Mouse (Mus musculus): ENCODE measurements around the gene 1700012B07Rik.

The 1700012B07Rik gene

DNA sequence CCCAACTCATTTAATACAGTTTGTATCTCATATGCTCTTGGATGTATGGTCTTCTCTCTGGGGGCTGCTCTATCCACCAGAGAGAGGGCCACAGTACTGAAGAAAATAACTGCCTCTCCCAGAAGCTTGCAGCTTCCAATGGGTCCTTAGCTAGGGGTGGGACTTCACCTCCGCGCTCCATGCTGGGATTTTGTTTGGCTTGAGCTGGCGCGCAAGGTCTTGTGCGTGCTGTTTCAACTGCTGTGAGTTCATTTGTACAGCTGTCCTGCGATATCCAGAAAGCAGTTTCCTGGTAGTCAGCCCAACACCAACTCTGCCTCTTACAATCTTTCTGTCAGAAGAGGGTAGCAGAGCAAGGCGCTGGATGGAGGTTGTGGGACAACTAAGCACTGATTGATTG lies 18.5 kb upstream of the 1700012B07Rik start:
- no peak for DNase-seq (ENCODE audit: low spot score)

DNA sequence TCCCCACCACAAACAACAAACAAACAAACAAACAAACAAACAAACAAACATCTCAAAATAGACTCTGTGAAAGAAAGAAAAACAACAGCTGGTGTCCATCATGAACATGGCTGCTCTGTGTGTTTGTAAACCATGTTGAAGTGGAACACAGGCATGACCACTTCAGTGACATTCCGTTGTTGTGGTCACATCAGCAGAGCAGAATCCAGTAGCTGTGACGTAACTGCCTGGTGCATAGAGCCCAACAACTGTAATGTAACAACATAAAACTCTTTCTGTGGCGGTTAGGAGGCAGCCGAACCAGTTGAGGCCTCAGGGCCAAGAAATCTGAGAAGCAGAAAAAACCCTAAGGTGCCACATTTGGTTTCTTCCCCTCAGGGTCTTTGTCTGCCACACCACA lies 17.8 kb upstream of the 1700012B07Rik start:
- no peak for DNase-seq (ENCODE audit: low spot score)

DNA sequence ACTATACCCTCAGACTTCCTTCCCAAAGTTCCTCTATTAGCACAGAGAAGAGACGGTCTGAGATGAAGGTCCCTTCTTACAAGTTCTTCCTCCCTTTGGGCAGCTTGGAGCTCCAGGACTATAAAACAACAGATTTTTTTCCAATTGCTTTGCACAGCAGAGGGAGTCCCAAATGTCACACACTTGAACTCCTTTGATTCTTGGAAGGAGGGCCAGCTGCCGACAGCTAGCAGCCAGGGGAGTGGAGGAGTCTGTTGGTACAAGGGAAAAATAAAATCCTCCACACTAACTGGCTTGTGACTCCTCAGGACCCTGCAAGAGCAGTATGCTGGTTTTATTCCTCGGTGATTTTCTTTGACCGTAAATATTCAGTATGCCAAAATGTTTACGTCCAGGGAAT lies 16.6 kb upstream of the 1700012B07Rik start:
- DNase-seq (ENCODE audit: low spot score) = no peak

DNA sequence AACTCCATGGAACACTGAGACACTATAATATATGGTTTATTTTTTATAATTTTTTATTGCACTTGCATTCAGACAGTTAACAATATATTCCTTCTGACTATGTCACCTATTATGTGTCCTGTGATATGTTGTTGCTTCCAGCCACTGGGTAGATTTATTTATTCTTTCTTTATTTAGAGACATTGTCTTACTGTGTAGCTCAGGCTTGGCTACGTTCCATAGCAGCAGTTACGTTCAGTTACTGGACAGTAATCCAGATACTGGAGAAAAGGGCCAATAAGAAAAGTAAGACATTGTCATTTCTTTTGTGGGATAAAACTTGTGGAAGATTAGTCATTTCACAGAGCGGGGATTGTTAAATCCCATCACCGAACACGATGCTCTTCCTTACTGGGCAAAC lies 2.5 kb upstream of the 1700012B07Rik start:
- no peak for DNase-seq (ENCODE audit: low spot score)

DNA sequence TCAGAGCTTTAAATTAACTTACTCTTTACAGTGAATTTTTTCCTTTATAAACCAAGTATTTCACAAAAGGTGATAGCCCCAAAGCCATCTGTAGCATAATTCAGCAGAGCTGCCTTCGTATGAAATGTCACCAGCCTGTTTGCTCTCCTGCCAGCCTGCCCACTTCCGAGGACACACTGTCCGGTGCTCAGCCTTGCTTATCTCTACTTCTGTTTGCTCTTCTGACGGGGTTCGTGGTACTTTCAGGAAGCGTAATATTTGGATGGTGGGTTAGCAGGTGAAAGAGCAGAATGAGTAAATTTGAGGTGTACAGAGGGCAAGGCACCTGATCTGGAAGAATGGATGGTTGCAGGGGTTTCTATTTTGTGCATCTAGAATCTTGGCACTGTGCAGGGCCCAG lies 5.6 kb downstream of the 1700012B07Rik start:
- DNase-seq (ENCODE audit: low spot score) = no peak

DNA sequence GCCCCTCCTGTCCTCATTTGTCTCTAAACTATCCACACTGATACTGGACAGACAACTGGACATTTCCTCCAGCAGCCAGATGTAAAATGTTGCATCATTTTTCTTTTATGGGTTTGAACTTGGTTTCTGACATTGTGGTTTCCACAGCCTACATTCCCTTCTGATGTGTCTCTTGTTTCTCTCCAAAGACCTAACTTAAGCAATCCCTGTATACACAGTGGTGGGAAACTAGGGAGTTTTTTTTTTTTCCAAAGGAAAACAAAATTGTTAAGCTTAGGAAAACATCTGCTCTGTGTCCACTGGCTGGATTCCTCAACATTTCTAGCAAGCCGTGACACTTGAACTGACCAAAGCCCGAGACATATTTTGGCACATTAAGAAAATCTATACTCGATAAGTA lies 10.4 kb downstream of the 1700012B07Rik start:
- no peak for DNase-seq (ENCODE audit: low spot score)

GRCm38 (mm10) chr11:109816911-109817310 lies 10.9 kb downstream of the 1700012B07Rik start:
- DNase-seq (ENCODE audit: low spot score) = no peak

DNA sequence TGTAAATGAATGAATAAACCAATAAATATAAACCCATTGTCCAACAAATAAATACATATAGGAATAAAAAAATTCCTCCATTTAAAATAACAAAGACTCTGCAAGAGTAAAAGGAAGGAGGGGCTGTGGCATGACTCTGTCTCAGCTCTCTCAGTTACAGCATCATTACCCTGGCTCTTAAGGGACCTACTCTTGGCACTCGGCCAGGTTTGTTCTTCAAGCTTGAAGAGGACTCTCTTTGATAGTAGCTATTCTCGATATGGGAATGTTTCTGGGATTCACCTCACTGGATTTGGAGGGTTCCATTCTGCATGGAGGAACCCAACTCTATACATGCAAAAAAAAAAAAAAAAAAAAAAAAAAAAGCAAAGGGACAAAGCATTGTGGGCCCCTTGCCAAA lies 16.1 kb downstream of the 1700012B07Rik start:
- DNase-seq (ENCODE audit: low spot score) = no peak

GRCm38 (mm10) chr11:109809175-109809855 lies 18.5 kb downstream of the 1700012B07Rik start:
- DNase-seq (ENCODE audit: low spot score) = no peak

- DNase-seq (ENCODE audit: low spot score) = no peak
Measured at GRCm38 (mm10) chr11:109801515-109801914, 26.3 kb downstream of the 1700012B07Rik start.

DNA sequence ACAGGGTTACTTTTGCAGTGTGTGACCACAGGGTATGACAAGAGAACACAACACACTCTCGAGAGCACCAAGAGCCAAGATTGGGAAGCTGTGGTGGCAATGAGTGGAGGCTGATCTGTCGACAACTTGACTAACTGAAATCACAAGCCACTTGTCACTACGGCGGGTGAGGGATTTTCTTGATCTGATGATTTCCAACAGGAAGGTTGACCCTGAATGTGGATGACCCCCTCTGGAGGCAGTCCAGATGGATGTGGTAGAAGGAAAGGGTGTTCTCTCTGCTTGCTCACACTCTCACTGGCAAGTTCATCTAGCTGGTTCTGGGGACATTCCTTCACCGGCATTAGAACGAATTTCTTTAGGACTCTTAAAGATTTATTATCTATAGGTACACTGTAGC lies 30.3 kb downstream of the 1700012B07Rik start:
- no peak for DNase-seq (ENCODE audit: low spot score)

GRCm38 (mm10) chr11:109795536-109795935 lies 32.3 kb downstream of the 1700012B07Rik start:
- no peak for DNase-seq (ENCODE audit: low spot score)

- no peak for DNase-seq (ENCODE audit: low spot score)
Measured at GRCm38 (mm10) chr11:109793578-109793977, 34.3 kb downstream of the 1700012B07Rik start.

GRCm38 (mm10) chr11:109792401-109792997 lies 35.3 kb downstream of the 1700012B07Rik start:
- no peak for DNase-seq (ENCODE audit: low spot score)

- no peak for DNase-seq (ENCODE audit: low spot score)
Measured at GRCm38 (mm10) chr11:109791965-109792364, 35.9 kb downstream of the 1700012B07Rik start.

- no peak for DNase-seq (ENCODE audit: low spot score)
Measured at GRCm38 (mm10) chr11:109790221-109790620, 37.6 kb downstream of the 1700012B07Rik start.

- DNase-seq (ENCODE audit: low spot score) = no peak
Measured at GRCm38 (mm10) chr11:109785392-109785791, 42.5 kb downstream of the 1700012B07Rik start.

- no peak for DNase-seq (ENCODE audit: low spot score)
Measured at GRCm38 (mm10) chr11:109771381-109771780, 56.5 kb downstream of the 1700012B07Rik start.

DNA sequence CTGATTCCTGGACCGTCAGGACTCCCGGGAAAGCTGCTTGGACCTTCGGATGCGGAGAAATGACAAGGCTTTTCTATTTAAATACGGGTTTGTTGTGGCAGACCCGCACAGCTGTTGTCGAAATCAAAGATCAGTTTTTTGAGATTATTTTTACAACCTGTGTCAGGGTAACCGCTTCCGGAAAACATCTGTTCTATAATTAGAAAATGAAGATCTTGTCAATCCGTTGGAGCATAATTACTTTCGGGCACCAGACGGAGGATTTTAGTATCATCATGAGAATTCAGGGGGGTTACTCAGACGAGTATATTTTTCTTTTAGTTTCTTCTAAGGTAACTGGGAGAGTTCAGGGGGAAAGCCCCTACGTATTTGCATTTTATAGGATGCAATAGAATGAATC lies 57.7 kb downstream of the 1700012B07Rik start:
- DNase-seq (ENCODE audit: low spot score) = no peak

- no peak for DNase-seq (ENCODE audit: low spot score)
Measured at GRCm38 (mm10) chr11:109769091-109769490, 58.8 kb downstream of the 1700012B07Rik start.

DNA sequence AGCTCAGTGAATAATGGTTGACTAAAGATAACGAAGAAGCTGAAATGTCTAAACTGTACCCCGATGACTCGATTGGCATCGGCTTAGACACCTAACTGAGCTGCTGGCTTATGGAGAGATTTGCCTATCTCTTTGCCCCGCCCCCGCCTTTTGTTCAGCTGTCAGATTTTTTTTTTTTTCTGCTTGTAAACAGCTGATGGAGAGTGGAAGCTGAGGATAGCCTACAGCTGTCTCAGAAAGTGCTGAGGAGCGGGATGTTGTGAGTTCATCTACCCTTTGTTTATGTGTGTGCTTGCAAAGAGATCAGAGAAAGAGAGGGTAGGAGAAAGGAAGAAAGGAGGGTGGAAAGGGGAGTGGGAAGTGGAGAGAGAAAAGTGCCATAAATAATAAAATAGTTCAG lies 67.8 kb downstream of the 1700012B07Rik start:
- no peak for DNase-seq (ENCODE audit: low spot score)

DNA sequence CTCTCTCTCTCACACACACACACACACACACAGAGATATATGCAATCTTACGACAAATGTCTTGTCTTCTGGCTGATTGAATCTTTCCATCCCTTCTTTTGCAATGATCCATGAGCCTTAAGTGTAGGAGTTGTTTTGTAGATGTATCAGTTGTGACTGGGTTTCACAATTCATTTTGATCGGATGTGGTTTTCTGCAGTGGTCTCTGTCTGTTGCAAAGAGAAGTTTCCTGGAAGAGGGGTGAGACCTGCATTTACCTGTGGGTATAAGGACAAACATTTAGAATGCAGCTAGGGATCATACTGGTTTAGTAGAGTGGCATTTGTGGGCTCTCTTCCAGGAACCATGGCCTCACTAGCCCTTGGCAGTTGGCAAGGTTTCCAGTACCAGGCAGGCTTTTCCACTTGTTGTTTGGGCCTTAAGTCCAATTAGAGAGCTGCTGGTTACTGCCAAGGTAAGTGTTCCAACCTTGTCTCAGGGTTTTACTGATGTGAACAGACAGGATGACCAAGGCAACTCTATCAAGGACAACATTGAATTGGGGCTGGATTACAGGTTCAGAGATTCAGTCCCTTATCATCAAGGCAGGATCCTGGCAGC lies 69.1 kb downstream of the 1700012B07Rik start:
- DNase-seq (ENCODE audit: low spot score) = no peak

GRCm38 (mm10) chr11:109754105-109754602 lies 73.7 kb downstream of the 1700012B07Rik start:
- no peak for DNase-seq (ENCODE audit: low spot score)

All from ovary, postnatal 10 days (tissue).